In genomic region chr5:125138841-125139430, GRCm38 (mm10) we compare ENCODE assay signal across 9 mouse cellular contexts. TPM values are rescaled to one million over a fixed set of nuclear protein-coding genes. Genes with fewer than 3 reads are reported as not detected.
A peak's percentile ranks its signal among the peaks of the same experiment; 100 is the strongest.
DNase-seq lines count a peak whose midpoint lies in the region; ATAC-seq and TF ChIP-seq lines count a peak whose summit lies in the region.
"Had no signal": no experiment of that assay in that cellular context is flagged by ENCODE, and none has a peak within 500 bp of the region (broad histone marks: within the 10 kb centered on the region; RNA-seq: fewer than 3 reads in every experiment).

No protein-coding gene starts in this region.

- H3K4me3 ChIP-seq in heart, adult 2 months: no peak overlapping the region
- no peak overlapping the region for H3K4me3 ChIP-seq in lung, embryonic 15.5 days
- no peak overlapping the region for H3K4me3 ChIP-seq in lung, postnatal 0 days (ENCODE audit: low read depth, low read length)
- no peak overlapping the region for H3K4me3 ChIP-seq in limb, embryonic 10.5 days
- H3K4me3 ChIP-seq in stomach, embryonic 15.5 days (replicated peaks): no peak overlapping the region

- H3K9me3 ChIP-seq in lung, embryonic 15.5 days: no peaks in the 10 kb centered on the region
- H3K9me3 ChIP-seq in lung, postnatal 0 days (ENCODE audit: low read length): no peaks in the 10 kb centered on the region
- H3K9me3 ChIP-seq in limb, embryonic 10.5 days (replicated peaks): no peaks in the 10 kb centered on the region
- H3K9me3 ChIP-seq in stomach, embryonic 15.5 days: no peaks in the 10 kb centered on the region

- intact Hi-C loops in heart, adult 2 months (cut with DNase I): no loop called here
- intact Hi-C loops in heart, postnatal 36 days (cut with DNase I): no loop called here

- TF ChIP-seq EP300 in heart, adult 2 months (IDR thresholded peaks at IDR 0.05; ENCODE audit: insufficient read depth, low read depth, low read length): no peak
- no peak for TF ChIP-seq EP300 in lung, postnatal 0 days (IDR thresholded peaks at IDR 0.05)

- no peaks in the 10 kb centered on the region for H3K27me3 ChIP-seq in heart, adult 2 months (ENCODE audit: control insufficient read depth, insufficient read depth, low read length)
- no peaks in the 10 kb centered on the region for H3K27me3 ChIP-seq in lung, embryonic 15.5 days
- H3K27me3 ChIP-seq in lung, postnatal 0 days (replicated peaks; ENCODE audit: insufficient read depth, low read length): no peaks in the 10 kb centered on the region
- no peaks in the 10 kb centered on the region for H3K27me3 ChIP-seq in limb, embryonic 10.5 days (ENCODE audit: low read depth, poor library complexity, severe bottlenecking)
- no peaks in the 10 kb centered on the region for H3K27me3 ChIP-seq in stomach, embryonic 15.5 days (replicated peaks)

- DNase-seq in heart, adult 2 months: no peak
- DNase-seq in heart, postnatal 36 days: no peak
- no peak for DNase-seq in lung, postnatal 0 days (ENCODE audit: low spot score)
- DNase-seq in limb, embryonic 10.5 days (ENCODE audit: low spot score): no peak
- no peak for DNase-seq in cerebellum, postnatal 25 days
- DNase-seq: kidney, adult 2 months had no signal

- 77% methylated on average over 13 of the region's 13 CpGs for WGBS in heart, adult 2 months
- WGBS in lung, embryonic 15.5 days: 64% methylated on average over 13 of the region's 13 CpGs
- WGBS in lung, postnatal 0 days: 63% methylated on average over 13 of the region's 13 CpGs
- 93% methylated on average over 13 of the region's 13 CpGs for WGBS in limb, embryonic 10.5 days
- WGBS in stomach, embryonic 15.5 days: 81% methylated on average over 13 of the region's 13 CpGs

- peaks cover 54% of the 10 kb centered on the region for H3K4me1 ChIP-seq in heart, adult 2 months (ENCODE audit: control insufficient read depth, insufficient read depth, low read length)
- peaks cover 91% of the 10 kb centered on the region for H3K4me1 ChIP-seq in lung, embryonic 15.5 days
- peaks cover 62% of the 10 kb centered on the region; the same call in 1 of the 2 replicates for H3K4me1 ChIP-seq in lung, postnatal 0 days (ENCODE audit: insufficient read depth, low read depth, low read length)
- H3K4me1 ChIP-seq in limb, embryonic 10.5 days: peaks cover 92% of the 10 kb centered on the region
- H3K4me1 ChIP-seq in stomach, embryonic 15.5 days: peaks cover 86% of the 10 kb centered on the region

- H3K36me3 ChIP-seq in heart, adult 2 months (ENCODE audit: control insufficient read depth, insufficient read depth, low read length): no peaks in the 10 kb centered on the region
- no peaks in the 10 kb centered on the region for H3K36me3 ChIP-seq in lung, embryonic 15.5 days
- H3K36me3 ChIP-seq in lung, postnatal 0 days (ENCODE audit: insufficient read depth, low read length): no peaks in the 10 kb centered on the region
- H3K36me3 ChIP-seq in limb, embryonic 10.5 days: no peaks in the 10 kb centered on the region
- H3K36me3 ChIP-seq in stomach, embryonic 15.5 days: no peaks in the 10 kb centered on the region

- peaks cover 7% of the 10 kb centered on the region for H3K79me2 ChIP-seq in heart, adult 2 months (replicated peaks; ENCODE audit: control insufficient read depth, insufficient read depth, low read length)

- peak overlapping the region; percentile 66; the same call in 1 of the 2 replicates for H3K4me2 ChIP-seq in lung, embryonic 15.5 days
- no peak overlapping the region for H3K4me2 ChIP-seq in lung, postnatal 0 days (replicated peaks; ENCODE audit: low read depth, low read length)
- H3K4me2 ChIP-seq in stomach, embryonic 15.5 days: peak overlapping the region; percentile 17; the same call in 1 of the 2 replicates

- ATAC-seq in lung, embryonic 15.5 days (ENCODE audit: borderline replicate concordance, extremely low read depth, low FRiP score, low TSS enrichment): no peak
- no peak for ATAC-seq in lung, postnatal 0 days
- ATAC-seq in stomach, embryonic 15.5 days (ENCODE audit: insufficient read depth, low FRiP score, low read depth): no peak
- ATAC-seq in monocyte, adult 5-6 weeks (replicated peaks; ENCODE audit: insufficient number of reproducible peaks, low FRiP score, low TSS enrichment, poor library complexity, severe bottlenecking): no peak

- TF ChIP-seq CTCF in heart, adult 2 months (IDR thresholded peaks at IDR 0.05): no peak
- TF ChIP-seq CTCF in lung, postnatal 0 days (IDR thresholded peaks at IDR 0.05): no peak

- H3K9ac ChIP-seq in heart, adult 2 months (ENCODE audit: low read depth, low read length): no peak overlapping the region
- no peak overlapping the region for H3K9ac ChIP-seq in lung, embryonic 15.5 days
- no peak overlapping the region for H3K9ac ChIP-seq in lung, postnatal 0 days (replicated peaks; ENCODE audit: low read depth)
- H3K9ac ChIP-seq in stomach, embryonic 15.5 days: no peak overlapping the region

- TF ChIP-seq POLR2A in heart, adult 2 months (IDR thresholded peaks at IDR 0.05; ENCODE audit: insufficient read depth, low read depth, low read length): no peak

- H3K27ac ChIP-seq in heart, adult 2 months: peak overlapping the region; percentile 13; the same call in 1 of the 2 replicates
- peak overlapping the region; percentile 99 for H3K27ac ChIP-seq in lung, embryonic 15.5 days
- H3K27ac ChIP-seq in lung, postnatal 0 days (ENCODE audit: low read length): no peak overlapping the region
- peak overlapping the region; percentile 97 for H3K27ac ChIP-seq in limb, embryonic 10.5 days
- H3K27ac ChIP-seq in stomach, embryonic 15.5 days: peak overlapping the region; percentile 97; the same call in 1 of the 2 replicates

RNA-seq across cellular contexts. Expression of gene Ncor2, which starts 40.1 kb away (rescaled TPM):
- total RNA-seq in heart, adult 2 months (2021): 10 to 100 TPM; 73.5 to 77.5 TPM
- 27.9 and 39.1 TPM in 2 replicates for polyA plus RNA-seq in heart, adult 2 months (2012; rRNA removed)
- 10 to 100 TPM; 70.5 to 74.8 TPM for total RNA-seq in heart, postnatal 36 days (2021)
- polyA plus RNA-seq in lung, embryonic 15.5 days (2015; fragmentation: Nextera tagmentation; extraction: Ambion mirVana): 28.7 and 30.5 TPM in 2 replicates
- polyA plus RNA-seq in lung, postnatal 0 days (2015; fragmentation: Nextera tagmentation; extraction: Ambion mirVana): 20.2 and 23.9 TPM in 2 replicates
- 22.4 and 26.8 TPM in 2 replicates for polyA plus RNA-seq in limb, embryonic 10.5 days (2016; fragmentation: Nextera tagmentation; extraction: Ambion mirVana)
- polyA plus RNA-seq in stomach, embryonic 15.5 days (2015; fragmentation: Nextera tagmentation; extraction: Ambion mirVana): 26.7 and 32.5 TPM in 2 replicates
- 14.4 to 63.8 TPM (median 24.3 TPM) in 3 replicates for total RNA-seq in monocyte, adult 5-6 weeks (2017)
